Mouse (Mus musculus) gastrocnemius, postnatal 36 days (tissue): ENCODE data around the gene Kcna3. TPM values are rescaled to one million over a fixed set of nuclear protein-coding genes. Genes with fewer than 3 reads are reported as not detected.

Experiments
- DNase-seq, 2 experiments: peaks; one replicate each; pipeline ENCODE4 v3.0.0; 2022
- intact Hi-C: fragments of 180-260 bp; cut with DNase I; formaldehyde crosslinking; loops from one replicate; pipeline ENCODE4 v1.15.1; 2025
- total RNA-seq, 2 experiments: library from RNA; stranded (reverse); gene quantifications; 2 replicates each; pipeline ENCODE4 v1.2.3; 2021

Kcna3 gene
- total RNA-seq, 2 experiments from 2014 or later = 0.54 TPM; not detected in 1

DNA sequence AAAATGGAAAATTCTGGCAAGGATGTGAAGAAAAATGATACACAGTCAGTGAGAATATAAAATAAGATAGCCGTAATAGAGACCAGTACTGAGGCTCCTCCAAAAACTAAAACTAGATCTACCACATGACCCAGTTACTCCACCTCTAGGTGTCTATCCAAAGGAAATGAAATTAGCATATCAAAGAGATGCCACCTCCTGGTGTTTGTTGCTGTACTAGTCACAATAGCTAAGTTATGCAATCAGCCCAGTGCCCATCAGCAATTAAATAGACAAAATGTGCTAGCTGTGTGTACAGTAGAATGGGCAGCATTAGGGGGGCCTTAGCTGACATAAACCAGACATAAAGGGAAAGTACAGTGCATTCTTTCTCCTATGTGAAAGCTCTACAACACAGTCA, 25.5 kb downstream of the Kcna3 start:
- intact Hi-C loops = no loop called here
- no peak for DNase-seq

DNA sequence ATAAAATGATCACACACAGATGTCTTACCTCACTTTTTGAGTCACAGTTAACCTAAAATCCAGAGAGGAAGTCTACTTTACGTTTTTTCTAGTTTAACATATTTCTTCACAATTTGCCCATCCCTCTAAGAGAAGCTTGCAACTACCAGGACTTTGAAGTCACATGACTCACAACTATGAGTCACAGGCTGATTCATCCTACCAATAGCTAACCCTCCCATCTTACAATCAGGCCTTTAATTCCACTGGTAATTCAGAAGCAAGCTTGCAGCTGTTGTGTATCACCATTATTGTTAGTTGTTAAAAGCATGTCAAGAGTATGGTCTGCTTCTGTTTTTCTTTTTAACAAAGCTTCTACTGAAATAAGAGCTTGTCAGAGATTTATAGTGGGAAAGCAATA, 26.8 kb downstream of the Kcna3 start:
- intact Hi-C loops = no loop called here
- no peak for DNase-seq

GRCm38 (mm10) chr3:107065510-107066095, 29.6 kb downstream of the Kcna3 start:
- no peak for DNase-seq
- intact Hi-C loops = no loop called here

DNA sequence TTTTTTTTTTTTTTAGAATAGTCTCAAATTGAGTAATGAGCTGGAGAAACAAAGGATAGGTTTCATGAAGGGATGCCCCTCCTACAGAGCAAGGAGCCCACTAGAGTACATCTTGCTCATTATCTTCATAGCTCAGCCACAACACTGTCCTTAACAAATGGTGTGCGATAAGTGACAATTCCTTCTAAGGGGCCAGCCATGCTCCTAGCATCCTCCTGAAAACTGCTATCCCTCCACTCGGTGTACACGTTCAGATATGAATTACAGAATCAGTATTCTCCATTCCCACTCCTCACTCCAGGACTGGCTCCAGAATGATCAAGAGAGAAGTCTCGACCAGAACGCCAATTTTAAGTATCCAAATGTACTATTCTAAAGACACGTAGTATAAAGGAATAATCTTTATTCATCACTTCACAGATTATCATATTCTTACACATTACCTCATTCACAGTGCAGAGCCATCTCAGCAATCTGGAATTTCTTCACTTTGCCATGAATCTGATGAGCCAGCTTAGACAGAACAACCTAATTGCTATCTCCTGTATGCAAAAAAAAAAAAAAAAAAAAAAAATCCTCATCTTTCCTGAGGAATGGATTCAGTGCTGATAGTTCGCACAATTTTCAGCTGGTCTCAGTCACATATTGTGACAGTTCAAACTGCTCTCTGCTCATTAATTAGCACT, 30.3 kb downstream of the Kcna3 start:
- intact Hi-C loops = no loop called here
- no peak for DNase-seq

GRCm38 (mm10) chr3:107067245-107067644, 31.3 kb downstream of the Kcna3 start:
- intact Hi-C loops = no loop called here
- no peak for DNase-seq

- no peak for DNase-seq
- intact Hi-C loops = no loop called here
Measured at GRCm38 (mm10) chr3:107073863-107074262, 37.9 kb downstream of the Kcna3 start.

- no peak for DNase-seq
- intact Hi-C loops = no loop called here
Measured at GRCm38 (mm10) chr3:107075705-107076104, 39.7 kb downstream of the Kcna3 start.

GRCm38 (mm10) chr3:107076658-107077057, 40.7 kb downstream of the Kcna3 start:
- DNase-seq = no peak
- intact Hi-C loops = no loop called here

DNA sequence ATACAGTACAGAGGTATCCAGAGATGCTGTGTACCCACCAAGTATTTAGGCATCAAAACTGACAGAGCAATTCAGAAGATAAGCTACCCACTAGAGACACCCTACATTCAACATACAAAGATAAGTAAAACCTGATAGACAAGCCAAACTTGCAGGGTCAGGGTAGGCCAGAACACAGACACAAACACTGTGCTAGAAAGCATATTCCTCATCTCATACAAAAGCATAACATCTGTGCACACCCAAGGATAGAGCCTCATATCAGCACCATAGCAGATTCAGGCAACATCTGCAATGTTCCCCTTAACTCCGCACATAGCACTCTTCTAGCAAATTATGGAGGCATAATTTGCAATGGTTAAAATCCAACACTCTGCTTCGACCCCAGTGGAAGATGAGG, 41.1 kb downstream of the Kcna3 start:
- intact Hi-C loops = no loop called here
- DNase-seq = no peak

DNA sequence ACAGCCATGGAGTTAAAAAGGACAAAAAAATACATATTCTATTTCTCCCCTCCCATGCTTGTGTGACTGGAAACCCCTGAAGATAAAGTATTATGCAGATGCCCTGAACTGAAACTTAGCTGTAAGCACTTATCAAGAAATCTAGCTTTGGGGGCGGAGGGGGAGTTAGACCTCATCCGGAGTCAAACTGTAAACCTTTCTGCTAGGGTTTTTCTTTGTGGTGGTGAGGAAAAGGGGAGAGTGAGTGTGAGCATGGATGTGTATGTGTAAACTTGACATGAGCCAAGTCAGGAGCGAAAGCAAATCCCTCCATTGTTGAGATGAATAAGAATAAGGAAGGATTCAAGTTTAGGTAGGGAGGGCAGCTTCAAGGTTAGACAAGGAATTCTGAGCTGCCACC, 44.8 kb downstream of the Kcna3 start:
- intact Hi-C loops = no loop called here
- no peak for DNase-seq

- DNase-seq = no peak
- intact Hi-C loops = no loop called here
Measured at GRCm38 (mm10) chr3:107081227-107081626, 45.3 kb downstream of the Kcna3 start.

- intact Hi-C loops = no loop called here
- no peak for DNase-seq
Measured at GRCm38 (mm10) chr3:107084586-107084985, 48.6 kb downstream of the Kcna3 start.

DNA sequence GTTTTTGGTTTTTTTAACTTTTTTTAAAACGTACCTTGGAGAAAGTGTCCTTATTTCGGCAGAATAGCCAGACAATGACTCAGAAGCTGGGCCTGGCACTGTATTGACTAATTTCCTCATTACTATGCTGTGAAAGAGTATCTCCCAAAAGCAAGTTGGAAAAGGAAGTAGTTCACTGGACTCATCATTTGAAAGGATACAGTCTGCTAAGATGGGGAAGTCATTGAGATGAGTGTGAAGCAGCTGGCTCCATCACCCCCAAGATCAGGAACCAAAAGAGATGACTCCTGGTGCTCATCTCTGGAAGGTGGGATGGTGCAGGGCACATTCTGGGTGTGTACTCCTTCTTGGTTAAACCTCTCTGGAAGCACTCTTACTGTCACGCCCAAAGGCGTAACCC, 51.4 kb downstream of the Kcna3 start:
- intact Hi-C loops = no loop called here
- DNase-seq = no peak

Other genes starting within 250 kb of the Kcna3 start
- gene Cd53, start 246.0 kb upstream of the Kcna3 start, total RNA-seq = 1 to 10 TPM; 1.5 to 1.6 TPM
- gene Olfr266, start 209.9 kb upstream of the Kcna3 start, total RNA-seq = not detected
- 1 to 10 TPM; 1.1 to 1.5 TPM for gene Kcna2, start 65.0 kb downstream of the Kcna3 start, total RNA-seq
- gene Kcna10, start 146.9 kb downstream of the Kcna3 start, total RNA-seq = not detected
- not detected for gene Cym, start 185.6 kb downstream of the Kcna3 start, total RNA-seq
- gene A630076J17Rik, start 194.4 kb downstream of the Kcna3 start, total RNA-seq = not detected
- gene Prok1, start 203.5 kb downstream of the Kcna3 start, total RNA-seq = not detected
- 10 to 100 TPM; 50.4 to 58.4 TPM for gene Lamtor5, start 242.7 kb downstream of the Kcna3 start, total RNA-seq